Mouse (Mus musculus) neutrophil, adult 5-6 weeks (primary cell): Measurements from ENCODE around the gene Gas6. TPM values are rescaled to one million over a fixed set of nuclear protein-coding genes. Genes with fewer than 3 reads are reported as not detected.

Source experiments
- ATAC-seq: fragments of 151-379, 151-347 bp; 2 replicates; pipeline ENCODE4 v1.8.0; 2017; ENCODE audit warnings: mild to moderate bottlenecking, moderate TSS enrichment; ENCODE audit not compliant: insufficient number of reproducible peaks, poor library complexity, low FRiP score, severe bottlenecking; ENCODE audit errors: extremely low read depth
- total RNA-seq: library from RNA; stranded (forward); fragments of 200-1000 nt; gene quantifications from 2 replicates; pipeline ENCODE4 v1.2.3, GENCODE M21; 2017

Gas6 gene
- total RNA-seq, 1 experiment from 2014 or later, result not detected

DNA sequence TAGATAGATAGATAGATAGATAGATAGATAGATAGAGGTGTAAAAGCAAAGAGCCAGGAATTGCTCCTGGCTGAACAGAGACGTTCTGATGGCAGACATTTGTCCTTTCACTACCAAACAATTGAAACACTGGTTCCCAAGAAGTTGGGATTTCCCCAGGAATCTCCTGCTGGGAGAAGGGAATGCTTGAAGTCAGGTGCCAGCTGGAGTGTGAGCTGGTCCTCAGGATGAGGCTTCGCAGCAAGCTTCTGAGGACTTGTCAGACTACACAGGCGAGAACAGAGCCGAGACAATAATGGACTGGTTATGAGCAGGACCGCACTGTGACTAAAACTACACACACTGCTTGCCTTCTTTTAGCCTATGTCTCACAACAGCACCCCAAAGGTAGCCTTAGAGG, 17.7 kb upstream of the Gas6 start:
- ATAC-seq, result no peak

DNA sequence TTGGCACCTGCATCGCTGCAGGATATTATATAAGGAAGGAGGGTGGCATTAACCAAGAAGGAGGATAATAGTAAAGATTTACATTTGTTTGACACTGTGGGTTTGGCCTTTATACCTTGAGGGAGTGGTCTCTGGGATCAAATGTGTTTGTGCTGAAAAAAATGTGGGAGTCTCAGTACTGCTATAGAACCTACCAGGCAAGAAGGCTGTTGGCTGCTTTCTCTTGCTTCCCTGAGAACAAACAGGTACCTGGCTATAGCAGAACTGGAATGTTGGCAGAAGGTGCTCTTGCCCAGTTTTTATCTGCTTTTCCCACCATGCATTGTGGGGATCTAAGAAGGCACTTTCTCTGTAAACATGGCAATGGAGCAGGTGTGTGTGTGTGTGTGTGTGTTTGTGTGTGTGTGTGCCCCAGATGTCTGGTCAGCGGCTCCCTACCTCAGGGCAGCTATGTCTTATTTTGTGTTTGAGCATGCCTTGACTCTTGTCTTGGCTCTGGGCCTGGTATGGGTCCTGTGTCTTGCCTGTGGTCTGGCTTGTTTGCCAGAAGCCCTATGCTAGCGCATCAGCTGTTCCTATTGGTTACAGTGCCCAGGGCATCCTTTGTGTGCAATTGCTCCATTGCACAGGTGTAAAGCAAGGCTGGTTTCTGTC, 13.1 kb upstream of the Gas6 start:
- ATAC-seq, result no peak

GRCm38 (mm10) chr8:13506849-13507248, 12.6 kb upstream of the Gas6 start:
- no peak for ATAC-seq

GRCm38 (mm10) chr8:13504894-13505674, 10.8 kb upstream of the Gas6 start:
- ATAC-seq, result no peak

DNA sequence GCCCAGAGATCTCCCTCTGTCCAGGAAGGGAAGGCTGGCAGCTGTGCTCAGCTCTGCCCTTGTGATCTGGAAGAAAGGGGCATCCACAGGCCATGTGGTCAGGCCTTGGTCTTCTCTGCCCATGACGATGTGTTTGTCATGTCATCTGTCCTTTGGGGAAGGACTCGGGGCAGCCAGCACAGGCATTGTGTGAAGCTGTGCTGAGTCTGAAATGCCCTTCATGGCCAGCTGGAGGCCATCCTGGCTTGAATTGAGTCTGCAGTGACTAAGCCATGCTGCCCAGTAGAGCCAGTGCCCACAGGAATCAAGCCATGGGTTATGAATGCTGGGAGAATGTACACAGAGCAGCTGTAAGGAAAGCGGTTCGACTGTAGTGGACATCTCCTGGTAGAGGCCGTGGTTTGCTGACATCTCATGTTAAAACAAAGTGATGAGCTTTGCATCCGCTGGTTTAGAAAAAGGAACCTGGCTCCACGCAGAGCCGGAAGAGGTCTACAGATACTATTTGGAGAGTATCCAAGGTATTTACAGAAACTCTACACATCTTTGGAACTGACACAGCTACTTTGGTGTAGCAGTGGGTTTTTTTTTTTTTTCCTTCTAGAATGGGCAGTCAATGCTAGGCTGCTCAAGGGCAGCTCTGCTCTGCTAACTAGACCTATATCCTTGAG, 9.8 kb upstream of the Gas6 start:
- ATAC-seq, result no peak

DNA sequence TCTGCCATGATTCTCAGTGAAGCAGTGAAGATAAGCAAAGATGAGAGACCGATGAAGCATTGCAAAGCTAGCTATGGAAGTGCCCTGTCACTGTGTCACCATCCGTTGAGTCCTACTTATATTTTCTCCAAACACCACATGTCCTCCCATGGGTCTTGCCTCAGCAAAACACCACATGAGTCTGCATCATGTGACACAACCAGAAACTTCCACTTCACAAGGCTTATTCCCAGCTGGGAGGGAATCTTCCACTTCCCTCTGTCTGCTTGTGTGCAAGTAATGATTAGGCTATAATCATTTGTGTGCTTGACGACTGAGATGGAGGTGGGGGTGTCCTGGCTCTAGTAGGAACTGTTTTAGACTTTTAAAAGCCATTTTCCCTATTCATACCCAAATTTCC, 6.9 kb upstream of the Gas6 start:
- no peak for ATAC-seq

DNA sequence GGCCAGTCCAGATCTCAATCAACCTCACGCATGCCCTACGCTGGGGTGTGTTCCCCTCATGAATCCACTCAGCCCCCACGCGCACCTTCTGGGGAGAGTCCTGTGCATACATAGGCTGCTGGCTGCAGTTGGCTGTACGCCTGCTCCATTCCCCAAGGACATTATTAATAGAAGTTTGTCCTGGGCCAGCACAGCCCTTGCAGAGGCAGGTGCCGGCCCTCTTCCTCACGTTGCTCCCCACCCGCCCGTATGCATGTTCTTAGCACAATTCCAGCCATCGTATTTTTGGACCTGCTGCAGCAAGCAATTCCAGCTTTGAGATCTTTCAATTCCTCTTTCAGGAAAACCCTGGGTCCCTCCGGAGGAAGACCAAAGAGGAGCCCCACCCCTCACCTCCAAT, 1.3 kb downstream of the Gas6 start:
- no peak for ATAC-seq

GRCm38 (mm10) chr8:13492198-13492995, 1.9 kb downstream of the Gas6 start:
- ATAC-seq, result no peak

GRCm38 (mm10) chr8:13491491-13492010, 2.7 kb downstream of the Gas6 start:
- no peak for ATAC-seq

- ATAC-seq, result no peak
Observed at GRCm38 (mm10) chr8:13489986-13490910, 4.0 kb downstream of the Gas6 start.

- ATAC-seq, result no peak
Observed at GRCm38 (mm10) chr8:13489351-13489750, 4.9 kb downstream of the Gas6 start.

- no peak for ATAC-seq
Observed at GRCm38 (mm10) chr8:13483191-13483590, 11.1 kb downstream of the Gas6 start.

GRCm38 (mm10) chr8:13482101-13482801, 12.0 kb downstream of the Gas6 start:
- ATAC-seq, result no peak

- no peak for ATAC-seq
Observed at GRCm38 (mm10) chr8:13481596-13481995, 12.7 kb downstream of the Gas6 start.

DNA sequence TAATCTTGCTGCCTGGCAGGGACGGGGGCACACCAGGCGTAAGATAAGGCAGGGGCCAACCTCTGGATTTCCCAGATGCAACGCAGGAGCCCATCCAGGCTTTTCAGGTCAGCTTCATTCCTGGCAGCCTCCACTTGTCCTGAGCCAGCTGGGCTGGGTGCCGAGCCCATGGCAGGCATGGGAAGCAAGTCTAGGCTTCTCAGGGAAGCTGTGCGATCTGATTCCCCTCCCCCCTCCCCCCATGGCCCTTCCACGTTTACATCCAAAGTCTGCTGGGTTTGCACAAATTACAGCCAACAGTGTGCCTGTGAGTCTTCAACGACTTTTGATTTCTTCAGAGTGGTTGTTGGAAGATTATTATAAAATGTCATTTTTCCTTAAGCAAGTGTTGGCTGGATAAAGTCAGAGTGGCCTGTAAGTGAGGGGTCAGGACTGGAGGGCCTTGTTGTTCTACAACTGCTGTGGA, 13.2 kb downstream of the Gas6 start:
- no peak for ATAC-seq

GRCm38 (mm10) chr8:13475892-13476291, 18.4 kb downstream of the Gas6 start:
- no peak for ATAC-seq

- no peak for ATAC-seq
Observed at GRCm38 (mm10) chr8:13472284-13472683, 22.0 kb downstream of the Gas6 start.
